In genomic region chr10:81526779-81527178, GRCm38 (mm10) we compare ENCODE assay signal across 8 mouse cellular contexts. TPM values are rescaled to one million over a fixed set of nuclear protein-coding genes. Genes with fewer than 3 reads are reported as not detected.
DNase-seq lines count a peak whose midpoint lies in the region; ATAC-seq lines count a peak whose summit lies in the region.

No protein-coding gene starts in this region.

- H3K27me3 ChIP-seq in liver, embryonic 16.5 days (ENCODE audit: control insufficient read depth, insufficient read depth, low read depth, low read length) = no peaks in the 10 kb centered on the region

- peak; percentile 74 for DNase-seq in 3T3-L1 (ENCODE audit: low read depth, low spot score)
- DNase-seq in Muller cell, postnatal 12 days (ENCODE audit: inconsistent ontology term) = peak; percentile 31
- peak; percentile 52 to 74 for DNase-seq in cerebellum, postnatal 4 days (ENCODE audit: low spot score in 2 of 2)
- DNase-seq in gastrocnemius, postnatal 4 days (ENCODE audit: low spot score in 2 of 2) = peak; percentile 69 to 78
- DNase-seq in kidney, adult 8-10 months = peak; percentile 64 to 87
- peak; percentile 88 for DNase-seq in retina, embryonic 14.5 days (ENCODE audit: low spot score)
- DNase-seq in thymus, postnatal 36 days = peak; percentile 83 to 86

- WGBS in liver, embryonic 16.5 days (ENCODE audit: insufficient replicate concordance) = 8% methylated on average over 14 of the region's 14 CpGs

- peaks cover 28% of the 10 kb centered on the region for H3K4me1 ChIP-seq in liver, embryonic 16.5 days (ENCODE audit: control insufficient read depth, low read depth, low read length)

- no peak overlapping the region for H3K4me2 ChIP-seq in liver, embryonic 16.5 days (ENCODE audit: low read depth, low read length)

- no peaks in the 10 kb centered on the region for H3K9me3 ChIP-seq in liver, embryonic 16.5 days (replicated peaks; ENCODE audit: control insufficient read depth, low read length)

- 0 out of 2 replicates have a peak, but pooled peaks have one; percentile 14 for ATAC-seq in liver, embryonic 16.5 days (ENCODE audit: low read depth)

- no peak overlapping the region for H3K4me3 ChIP-seq in liver, embryonic 16.5 days (ENCODE audit: low read depth, low read length)

- no peak overlapping the region for H3K27ac ChIP-seq in liver, embryonic 16.5 days (ENCODE audit: low read length)

- H3K9ac ChIP-seq in liver, embryonic 16.5 days (ENCODE audit: low read depth, low read length) = no peak overlapping the region

- peaks cover 8% of the 10 kb centered on the region for H3K36me3 ChIP-seq in liver, embryonic 16.5 days (ENCODE audit: control insufficient read depth, insufficient read depth)

RNA-seq across cellular contexts. Expression of gene Gna15, which starts 2.8 kb away (rescaled TPM):
- total RNA-seq in gastrocnemius, postnatal 4 days (2021) = 1 to 10 TPM; 1.1 to 1.8 TPM
- 4.3 and 4.4 TPM in 2 replicates for polyA plus RNA-seq in liver, embryonic 16.5 days (2015; fragmentation: Nextera tagmentation; extraction: Ambion mirVana)

RNA-seq across cellular contexts. Expression of gene Gna11, which starts 18.2 kb away (rescaled TPM):
- total RNA-seq in gastrocnemius, postnatal 4 days (2021) = 10 to 100 TPM; 56.8 to 59.5 TPM
- 20.0 and 24.3 TPM in 2 replicates for polyA plus RNA-seq in liver, embryonic 16.5 days (2015; fragmentation: Nextera tagmentation; extraction: Ambion mirVana)

RNA-seq across cellular contexts. Expression of gene S1pr4, which starts 26.8 kb away (rescaled TPM):
- total RNA-seq in gastrocnemius, postnatal 4 days (2021) = under 1 TPM; 0.37 to 0.54 TPM
- 4.8 and 5.3 TPM in 2 replicates for polyA plus RNA-seq in liver, embryonic 16.5 days (2015; fragmentation: Nextera tagmentation; extraction: Ambion mirVana)

RNA-seq across cellular contexts. Expression of gene Ncln, which starts 30.6 kb away (rescaled TPM):
- total RNA-seq in gastrocnemius, postnatal 4 days (2021) = 10 to 100 TPM; 59.3 to 61.3 TPM
- polyA plus RNA-seq in liver, embryonic 16.5 days (2015; fragmentation: Nextera tagmentation; extraction: Ambion mirVana) = 39.3 and 47.1 TPM in 2 replicates

RNA-seq across cellular contexts. Expression of gene Aes, which starts 32.5 kb away (rescaled TPM):
- 100 to 1,000 TPM; 537 to 620 TPM for total RNA-seq in gastrocnemius, postnatal 4 days (2021)
- polyA plus RNA-seq in liver, embryonic 16.5 days (2015; fragmentation: Nextera tagmentation; extraction: Ambion mirVana) = 131 and 141 TPM in 2 replicates

Comparison
In these comparisons a context has a peak if more than half of its experiments do, and no peak if none do; other contexts are left out.
1. DNase-seq: peak in every context shown above with its lines; median percentile 88 in retina, embryonic 14.5 days; 84 in thymus, postnatal 36 days; 76 in kidney, adult 8-10 months; 74 in 3T3-L1; 74 in gastrocnemius, postnatal 4 days; 63 in cerebellum, postnatal 4 days; 31 in Muller cell, postnatal 12 days.